Mouse (Mus musculus) left cerebral cortex, adult 9 months (tissue): ENCODE data around the gene Pls3.

Source experiments
- DNase-seq, 2 experiments: peaks; one replicate each; pipeline ENCODE4 v3.0.0; 2022; ENCODE audit warnings: low spot score in 2 of 2

Pls3 gene

GRCm38 (mm10) chrX:75874332-75875291 lies at the start of gene Pls3:
Pls3 (minus strand) TSS chrX:75875182.
- peak; percentile 74 for DNase-seq

- DNase-seq = no peak
These were observed 20.7 kb upstream of the Pls3 start for GRCm38 (mm10) chrX:75895716-75896115.

GRCm38 (mm10) chrX:75875566-75875965 lies 584 bp upstream of the Pls3 start:
- DNase-seq = no peak

- DNase-seq = peak in 1 of 2 experiments; percentile 12
These were observed 1.2 kb downstream of the Pls3 start for GRCm38 (mm10) chrX:75873813-75874212.

GRCm38 (mm10) chrX:75873253-75873652 lies 1.7 kb downstream of the Pls3 start:
- no peak for DNase-seq

GRCm38 (mm10) chrX:75871855-75872254 lies 3.1 kb downstream of the Pls3 start:
- DNase-seq = no peak

- no peak for DNase-seq
These were observed 13.3 kb downstream of the Pls3 start for GRCm38 (mm10) chrX:75861715-75862114.

- no peak for DNase-seq
These were observed 20.7 kb downstream of the Pls3 start for GRCm38 (mm10) chrX:75854294-75854693.

GRCm38 (mm10) chrX:75844290-75844689 lies 30.7 kb downstream of the Pls3 start:
- no peak for DNase-seq

- DNase-seq = no peak
These were observed 32.1 kb downstream of the Pls3 start for GRCm38 (mm10) chrX:75842835-75843234.

GRCm38 (mm10) chrX:75842120-75842519 lies 32.9 kb downstream of the Pls3 start:
- no peak for DNase-seq

GRCm38 (mm10) chrX:75840263-75840662 lies 34.7 kb downstream of the Pls3 start:
- DNase-seq = no peak

- no peak for DNase-seq
These were observed 40.1 kb downstream of the Pls3 start for GRCm38 (mm10) chrX:75834836-75835235.

GRCm38 (mm10) chrX:75834286-75834685 lies 40.7 kb downstream of the Pls3 start:
- no peak for DNase-seq

GRCm38 (mm10) chrX:75833006-75833641 lies 41.9 kb downstream of the Pls3 start:
- DNase-seq = no peak

- DNase-seq = no peak
These were observed 45.1 kb downstream of the Pls3 start for GRCm38 (mm10) chrX:75829867-75830255.

GRCm38 (mm10) chrX:75829240-75829866 lies 45.6 kb downstream of the Pls3 start:
- DNase-seq = no peak

- no peak for DNase-seq
These were observed 56.2 kb downstream of the Pls3 start for GRCm38 (mm10) chrX:75818647-75819271.

- DNase-seq = no peak
These were observed 60.0 kb downstream of the Pls3 start for GRCm38 (mm10) chrX:75814958-75815357.

- DNase-seq = peak in 1 of 2 experiments; percentile 16
These were observed 60.9 kb downstream of the Pls3 start for GRCm38 (mm10) chrX:75814123-75814522.

- DNase-seq = peak in 1 of 2 experiments; percentile 65
These were observed 78.4 kb downstream of the Pls3 start for GRCm38 (mm10) chrX:75796583-75796982.

- DNase-seq = no peak
These were observed 95.2 kb downstream of the Pls3 start for GRCm38 (mm10) chrX:75779796-75780195.
